Mouse (Mus musculus) hindbrain, embryonic 13.5 days (tissue): ENCODE measurements around the gene Zzef1. TPM values are rescaled to one million over a fixed set of nuclear protein-coding genes. Genes with fewer than 3 reads are reported as not detected.

Experiments used
- ATAC-seq: fragments of 200-750 bp; cut with Nextera tagmentation; 2 replicates; pipeline ENCODE4 v1.8.0; 2017; ENCODE audit warnings: moderate TSS enrichment; ENCODE audit not compliant: low FRiP score
- H3K27ac ChIP-seq: fragments of 300-500 bp; sonication (generic); 2 replicates; pipeline ENCODE4 v1.5.1; 2015; ENCODE audit warnings: inconsistent platforms, mild to moderate bottlenecking, moderate library complexity
- H3K27me3 ChIP-seq: fragments of 300-500 bp; sonication (generic); 2 replicates; pipeline ENCODE4 v1.6.1; 2015; ENCODE audit warnings: mild to moderate bottlenecking, inconsistent platforms
- H3K36me3 ChIP-seq: fragments of 300-500 bp; sonication (generic); 2 replicates; pipeline ENCODE4 v1.6.1; 2015; ENCODE audit warnings: mild to moderate bottlenecking, inconsistent platforms
- H3K4me1 ChIP-seq: fragments of 300-500 bp; sonication (generic); replicated peaks from 2 replicates; pipeline ENCODE4 v1.6.1; 2015; ENCODE audit warnings: inconsistent platforms
- H3K4me2 ChIP-seq: fragments of 300-500 bp; sonication (generic); 2 replicates; pipeline ENCODE4 v1.6.1; 2015; ENCODE audit warnings: inconsistent platforms, mild to moderate bottlenecking, moderate library complexity
- H3K4me3 ChIP-seq: fragments of 300-500 bp; sonication (generic); 2 replicates; pipeline ENCODE4 v1.5.1; 2015; ENCODE audit warnings: mild to moderate bottlenecking, inconsistent platforms
- H3K9ac ChIP-seq: fragments of 300-500 bp; sonication (generic); 2 replicates; pipeline ENCODE4 v1.6.1; 2015; ENCODE audit warnings: mild to moderate bottlenecking, inconsistent platforms
- H3K9me3 ChIP-seq: fragments of 300-500 bp; sonication (generic); 2 replicates; pipeline ENCODE4 v1.6.1; 2016; ENCODE audit warnings: inconsistent platforms
- WGBS: fragments of 180-500 bp; shearing (Covaris S2); methylation state at CpG from one replicate; pipeline ENCODE4 v1.1.7; 2015; 5-methylcytosine and 5-hydroxymethylcytosine counted together
- polyA plus RNA-seq: library from polyadenylated mRNA; unstranded; fragments of >200 nt; fragmentation: Nextera tagmentation; extraction: Ambion mirVana; gene quantifications from 2 replicates; pipeline ENCODE4 v1.2.1, GENCODE M21; 2015

The Zzef1 gene
- polyA plus RNA-seq, 1 experiment from 2014 or later, result 14.2 TPM

DNA sequence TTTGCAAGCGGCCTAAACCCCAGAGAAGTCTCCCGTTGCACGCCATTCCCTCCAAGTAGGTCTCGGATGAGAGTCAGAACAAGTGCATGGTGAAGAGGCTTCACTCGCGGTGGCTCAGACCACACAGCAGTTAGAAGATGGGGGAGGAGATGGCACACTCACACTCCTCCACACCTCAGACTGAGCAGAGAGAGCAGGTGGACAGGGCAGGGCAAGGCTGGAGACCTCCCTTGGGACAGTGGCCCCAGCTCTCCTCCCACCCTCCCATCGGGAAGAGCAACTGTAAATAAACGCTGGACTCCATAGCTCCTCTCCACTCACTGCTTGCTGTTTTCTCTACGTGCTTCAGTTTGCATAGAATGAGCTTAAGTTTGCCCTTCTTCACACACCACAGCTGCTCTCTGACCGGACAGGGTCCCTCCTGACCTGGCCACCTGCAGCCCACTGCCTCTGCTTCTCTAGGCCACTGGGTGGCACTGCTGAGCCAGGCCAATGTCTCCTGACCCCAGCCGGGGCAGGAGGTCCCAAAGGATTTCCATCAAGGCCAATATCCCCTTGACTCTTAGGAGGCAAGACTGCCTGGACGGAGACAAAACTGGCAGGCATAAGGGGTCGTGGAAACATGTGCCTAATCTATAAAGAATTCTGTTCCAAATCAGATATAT lies 130.3 kb downstream of the Zzef1 start:
- WGBS, result 53% methylated on average over 13 of the region's 13 CpGs
- Histone ChIP-seq H3K4me1 (peaks cover 9% of the 10 kb centered on the region), H3K36me3 (peaks cover 55% of the 10 kb centered on the region), H3K4me3 (no peak overlapping the region), H3K9ac (no peak overlapping the region), H3K27ac (no peak overlapping the region), H3K27me3 (no peaks in the 10 kb centered on the region), H3K4me2 (no peak overlapping the region), H3K9me3 (no peaks in the 10 kb centered on the region)
- 0 out of 2 replicates have a peak, but pooled peaks have one; percentile 63 for ATAC-seq

DNA sequence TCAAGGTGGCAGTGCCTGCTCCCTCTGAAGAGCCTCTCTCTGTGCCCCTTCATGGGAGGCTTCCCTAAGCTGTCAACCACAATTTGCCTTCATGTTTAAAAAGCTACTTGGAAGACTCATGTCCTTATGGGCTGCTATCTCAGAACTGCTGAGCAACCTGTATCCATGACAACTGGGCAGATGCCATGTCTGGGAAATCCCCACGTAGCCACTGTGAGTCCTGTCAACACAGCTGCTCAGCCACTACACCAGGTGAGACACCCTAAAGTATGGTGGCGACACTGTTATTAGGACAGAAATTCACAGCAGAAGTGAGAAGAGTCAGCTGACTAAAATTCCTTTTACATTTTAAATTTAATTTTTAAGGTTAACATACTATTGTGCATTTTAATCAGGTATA lies 132.5 kb downstream of the Zzef1 start:
- no peaks in the 10 kb centered on the region for H3K27me3 ChIP-seq
- ATAC-seq, result no peak
- H3K9me3 ChIP-seq, result no peaks in the 10 kb centered on the region
- peaks cover 9% of the 10 kb centered on the region for H3K4me1 ChIP-seq
- no peak overlapping the region for H3K27ac ChIP-seq
- 66% methylated on average over 2 of the region's 2 CpGs for WGBS
- H3K36me3 ChIP-seq, result peaks cover 39% of the 10 kb centered on the region
- no peak overlapping the region for H3K4me3 ChIP-seq
- no peak overlapping the region for H3K4me2 ChIP-seq
- H3K9ac ChIP-seq, result no peak overlapping the region

DNA sequence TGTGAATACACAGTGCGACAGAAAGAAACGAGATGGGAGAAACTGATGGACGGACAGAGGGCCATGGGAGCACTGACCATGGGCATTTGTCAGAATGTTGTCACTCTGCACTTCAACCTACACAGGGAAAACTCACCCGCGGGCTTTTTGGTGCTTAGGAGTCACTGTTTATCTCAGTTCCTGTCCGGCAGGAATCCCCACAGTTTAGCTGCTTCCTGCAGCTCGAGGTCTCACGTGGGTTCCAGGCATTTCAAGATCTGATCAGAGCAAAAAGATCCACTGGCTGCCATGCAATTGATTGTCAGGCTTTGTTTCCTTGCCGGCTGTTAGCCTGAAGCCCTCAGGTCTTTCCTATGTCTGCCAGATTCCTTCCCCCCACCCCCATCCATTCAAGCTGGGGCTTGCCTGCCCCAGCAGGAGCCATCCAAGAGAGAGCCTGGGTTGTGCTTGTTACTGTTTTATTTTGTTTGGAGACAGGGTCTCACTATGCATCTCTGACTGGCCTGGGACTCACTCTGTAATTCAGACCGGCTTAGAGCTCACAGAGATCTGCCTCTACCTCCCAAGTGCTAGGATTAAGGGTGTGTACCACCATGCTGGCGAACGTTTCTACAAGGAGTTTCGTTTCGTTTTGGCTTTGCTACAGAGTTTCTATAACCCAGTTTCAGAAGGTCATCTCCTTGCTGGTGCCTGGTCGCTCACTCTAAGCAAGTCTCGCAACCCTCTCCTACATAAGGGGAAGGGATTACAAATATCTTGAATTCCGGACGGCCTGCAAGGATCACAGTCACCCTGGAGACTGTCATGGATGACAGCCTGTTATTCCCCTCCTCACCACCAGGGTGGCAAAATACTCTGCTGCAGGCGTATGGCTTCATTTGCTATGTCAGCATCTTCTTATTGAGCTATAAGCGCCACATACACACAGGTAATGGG lies 144.4 kb downstream of the Zzef1 start:
- WGBS, result 37% methylated on average over 20 of the region's 20 CpGs
- Histone ChIP-seq H3K9me3 (no peaks in the 10 kb centered on the region), H3K27me3 (0 out of 2 replicates have a peak, but pooled peaks cover 2% of the 10 kb centered on the region), H3K9ac (peak overlapping the region; percentile 49; the same call in 1 of the 2 replicates), H3K4me2 (peak overlapping the region; percentile 35), H3K4me1 (peaks cover 10% of the 10 kb centered on the region; the same call in 1 of the 2 replicates), H3K27ac (no peak overlapping the region), H3K4me3 (peak overlapping the region; percentile 20; the same call in 1 of the 2 replicates), H3K36me3 (no peaks in the 10 kb centered on the region)
- no peak for ATAC-seq

DNA sequence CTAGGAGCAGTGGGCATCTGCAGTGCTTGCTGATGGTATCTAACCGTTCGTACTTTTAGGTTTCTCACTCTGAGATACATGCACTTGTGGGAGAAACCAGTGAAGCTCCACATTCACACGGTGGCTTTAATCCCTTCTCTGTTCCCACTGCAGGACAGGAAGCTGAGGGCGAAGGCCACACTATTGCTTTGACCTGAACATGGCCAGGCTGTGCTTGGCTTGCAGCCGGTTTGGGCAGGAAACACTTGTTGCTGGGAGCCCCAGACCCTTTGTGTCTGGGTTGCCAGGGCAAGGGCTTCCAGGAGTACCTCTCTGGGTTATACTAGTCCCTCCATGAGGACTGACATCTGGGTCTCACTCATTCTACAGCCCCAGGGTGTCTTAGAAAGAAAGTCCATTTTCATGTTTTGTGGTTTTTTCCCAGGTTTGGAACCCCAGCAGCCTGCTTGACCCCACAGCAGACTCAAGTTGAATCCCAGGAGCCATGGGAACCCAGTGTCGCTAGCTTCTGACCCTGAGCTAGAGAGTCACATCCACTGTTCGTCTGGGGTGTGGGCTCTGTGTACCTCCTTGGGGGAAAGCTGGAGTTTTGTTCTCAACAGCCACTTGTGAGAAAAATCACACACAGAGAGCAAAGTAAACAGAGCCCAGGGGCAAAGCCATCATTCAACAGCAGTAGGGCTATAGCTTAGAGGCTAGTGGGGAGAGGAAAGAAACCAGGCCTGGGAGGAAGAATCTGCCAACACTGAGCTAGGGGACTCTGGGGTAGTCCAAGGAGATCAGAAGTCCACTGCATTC lies 149.2 kb downstream of the Zzef1 start:
- no peak for ATAC-seq
- Histone ChIP-seq H3K4me3 (no peak overlapping the region), H3K36me3 (no peaks in the 10 kb centered on the region), H3K9me3 (no peaks in the 10 kb centered on the region), H3K4me2 (no peak overlapping the region), H3K27me3 (peaks cover 7% of the 10 kb centered on the region; the same call in 1 of the 2 replicates), H3K4me1 (peaks cover 12% of the 10 kb centered on the region; the same call in 1 of the 2 replicates), H3K9ac (no peak overlapping the region), H3K27ac (no peak overlapping the region)
- 59% methylated on average over 7 of the region's 7 CpGs for WGBS

DNA sequence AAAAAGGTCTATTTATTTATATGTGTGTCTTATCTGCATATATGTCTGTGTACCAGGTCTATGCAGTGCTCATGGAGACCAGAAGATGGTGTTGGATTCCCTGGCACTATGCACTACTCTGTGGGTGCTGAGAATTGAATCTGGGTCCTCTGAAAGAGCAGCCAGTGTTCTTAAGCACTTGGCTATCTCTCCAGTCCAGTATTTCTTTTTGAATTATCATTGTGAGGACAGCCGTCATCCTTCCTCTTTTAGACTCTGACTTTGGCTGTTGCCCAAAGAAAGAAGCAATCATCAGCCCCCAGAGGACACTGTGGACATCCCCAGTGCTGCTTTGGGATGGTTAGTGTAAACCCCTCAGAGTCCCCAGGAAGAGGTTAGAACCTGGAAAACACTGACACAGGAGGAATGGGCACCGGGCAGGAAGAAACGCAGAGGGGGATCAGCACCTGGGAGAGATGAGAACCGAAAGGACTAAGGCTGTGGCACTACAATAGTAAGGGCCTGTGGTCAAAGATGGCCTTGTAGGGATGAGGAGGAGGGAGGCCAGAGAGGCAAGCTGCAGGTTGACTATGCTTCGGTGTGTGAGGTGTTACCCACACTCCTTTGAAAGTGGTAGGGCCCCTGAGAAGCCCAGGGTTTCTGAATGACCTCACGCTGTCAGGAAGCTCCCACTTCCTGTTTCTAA lies 150.0 kb downstream of the Zzef1 start:
- Histone ChIP-seq H3K4me2 (no peak overlapping the region), H3K36me3 (no peaks in the 10 kb centered on the region), H3K4me1 (0 out of 2 replicates have a peak, but pooled peaks cover 9% of the 10 kb centered on the region), H3K27me3 (peaks cover 7% of the 10 kb centered on the region; the same call in 1 of the 2 replicates), H3K9ac (no peak overlapping the region), H3K4me3 (no peak overlapping the region), H3K9me3 (no peaks in the 10 kb centered on the region), H3K27ac (0 out of 2 replicates have a peak overlapping the region, but pooled peaks have one; percentile 12)
- 65% methylated on average over 6 of the region's 6 CpGs for WGBS
- no peak for ATAC-seq

DNA sequence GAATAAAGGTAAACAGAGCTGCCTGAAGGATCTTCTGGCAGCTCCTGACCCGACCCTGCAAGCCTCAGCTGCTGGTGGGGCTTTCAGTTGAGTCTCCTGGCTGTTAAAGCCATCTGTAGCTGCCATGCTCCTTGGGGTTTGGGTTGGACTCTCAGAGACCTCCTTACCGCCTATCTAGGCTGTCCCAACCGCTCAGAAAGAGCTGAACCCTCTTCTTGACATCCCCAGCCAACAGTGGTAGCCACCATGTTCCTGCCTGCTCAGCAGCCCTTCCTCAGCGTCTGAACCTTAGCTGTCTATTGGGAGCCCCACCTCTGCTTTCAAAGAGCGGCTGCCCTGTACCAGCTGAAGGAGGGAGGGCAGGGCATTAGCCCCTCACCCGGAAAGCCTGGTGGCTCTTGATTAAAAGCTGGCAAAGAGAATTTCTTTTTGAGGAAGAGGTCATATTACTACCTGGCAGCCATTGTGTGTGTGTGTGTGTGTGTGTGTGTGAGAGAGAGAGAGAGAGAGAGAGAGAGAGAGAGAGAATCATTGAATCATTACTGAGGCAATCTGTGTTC lies 150.6 kb downstream of the Zzef1 start:
- Histone ChIP-seq H3K9ac (no peak overlapping the region), H3K27me3 (peaks cover 7% of the 10 kb centered on the region; the same call in 1 of the 2 replicates), H3K27ac (0 out of 2 replicates have a peak overlapping the region, but pooled peaks have one; percentile 12), H3K36me3 (no peaks in the 10 kb centered on the region), H3K4me3 (no peak overlapping the region), H3K4me1 (0 out of 2 replicates have a peak, but pooled peaks cover 9% of the 10 kb centered on the region), H3K9me3 (no peaks in the 10 kb centered on the region), H3K4me2 (no peak overlapping the region)
- 58% methylated on average over 6 of the region's 6 CpGs for whole genome bisulfite sequencing
- no peak for ATAC-seq

DNA sequence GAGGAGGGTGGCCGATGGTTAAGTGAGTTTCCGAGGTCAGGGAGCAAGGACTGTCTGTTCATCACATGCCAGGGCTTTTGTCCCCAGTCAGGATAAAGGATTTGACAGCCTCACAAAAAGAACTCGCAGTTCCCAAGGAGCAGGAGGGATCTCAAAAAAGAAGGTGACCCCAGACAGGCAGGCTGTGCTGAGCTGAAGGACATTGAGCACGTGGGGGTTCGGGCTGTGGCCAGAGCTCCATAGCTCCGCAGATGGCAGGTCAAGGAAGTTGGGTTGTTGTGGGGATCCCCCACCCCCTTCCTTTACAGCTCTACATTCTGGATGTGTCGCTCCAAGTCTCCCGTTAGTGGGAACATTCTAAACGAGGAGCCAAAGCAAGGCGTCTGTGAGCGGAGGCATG lies 151.8 kb downstream of the Zzef1 start:
- Histone ChIP-seq H3K4me3 (no peak overlapping the region), H3K36me3 (no peaks in the 10 kb centered on the region), H3K27me3 (peaks cover 4% of the 10 kb centered on the region; the same call in 1 of the 2 replicates), H3K27ac (no peak overlapping the region), H3K9ac (no peak overlapping the region), H3K4me1 (0 out of 2 replicates have a peak, but pooled peaks cover 9% of the 10 kb centered on the region), H3K4me2 (no peak overlapping the region), H3K9me3 (no peaks in the 10 kb centered on the region)
- WGBS, result 27% methylated on average over 11 of the region's 11 CpGs
- ATAC-seq, result no peak

DNA sequence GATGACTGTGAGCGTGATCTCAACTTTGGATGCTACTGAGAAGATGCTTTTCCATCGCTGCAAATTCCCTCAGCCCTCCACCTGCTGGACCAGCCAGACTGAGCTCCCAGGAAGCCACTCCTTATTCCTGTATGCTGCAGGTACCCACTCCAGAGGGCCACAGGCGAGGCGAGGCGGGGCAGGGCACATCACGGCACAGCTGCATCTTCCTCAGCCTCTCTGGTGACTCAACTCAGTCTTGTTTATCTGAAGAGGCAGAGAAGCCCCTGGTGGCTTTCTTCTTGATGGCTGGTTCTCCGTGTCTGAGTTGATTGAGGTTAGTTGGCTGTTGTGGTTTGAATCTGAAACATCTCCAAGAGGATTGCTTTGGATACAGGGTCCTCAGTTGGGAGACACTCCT lies 152.2 kb downstream of the Zzef1 start:
- Histone ChIP-seq H3K27ac (no peak overlapping the region), H3K4me3 (no peak overlapping the region), H3K4me2 (no peak overlapping the region), H3K9ac (no peak overlapping the region), H3K4me1 (0 out of 2 replicates have a peak, but pooled peaks cover 9% of the 10 kb centered on the region), H3K27me3 (peaks cover 4% of the 10 kb centered on the region; the same call in 1 of the 2 replicates), H3K36me3 (no peaks in the 10 kb centered on the region), H3K9me3 (no peaks in the 10 kb centered on the region)
- no peak for ATAC-seq
- 72% methylated on average over 7 of the region's 7 CpGs for WGBS

DNA sequence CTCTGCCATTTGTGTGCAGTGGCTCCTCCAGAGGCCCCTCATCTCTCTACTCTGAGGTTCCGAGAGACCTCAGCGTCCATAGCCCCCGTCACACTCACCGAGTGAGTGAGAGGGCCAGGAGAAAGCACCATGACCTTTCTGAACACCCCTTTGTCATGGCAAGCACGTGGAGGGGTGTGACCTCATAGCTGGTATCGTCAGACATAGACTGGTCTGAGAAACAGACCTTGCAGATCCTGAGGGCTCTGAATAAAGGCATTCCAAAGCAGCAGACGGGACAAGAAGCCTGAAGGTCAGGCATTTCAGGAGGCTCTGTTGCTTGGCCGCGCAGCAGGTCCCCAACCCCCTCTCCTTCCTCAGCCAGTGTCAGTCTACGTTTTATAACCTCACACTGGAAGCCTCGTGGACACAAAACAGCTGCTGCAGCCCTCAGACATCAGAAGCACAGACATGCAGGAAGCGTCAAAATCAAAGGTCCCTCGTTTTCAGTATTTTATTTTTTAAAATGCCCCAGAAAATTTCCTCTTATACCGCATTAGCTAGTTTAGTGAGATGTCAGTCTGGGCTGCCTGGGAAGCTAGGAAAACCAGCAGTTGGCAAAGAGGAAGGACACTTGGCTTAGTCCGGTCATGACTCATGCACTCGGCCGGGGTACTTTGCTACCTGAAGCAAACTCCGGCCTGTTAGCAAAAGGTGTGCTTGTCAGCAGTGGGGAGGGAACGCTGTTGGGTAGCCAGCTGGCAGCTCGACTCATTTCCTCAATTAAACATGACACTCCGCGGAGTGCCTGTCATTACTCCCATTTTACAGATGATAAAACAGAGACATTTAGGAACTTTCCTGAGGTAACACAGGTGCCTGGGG lies 155.3 kb downstream of the Zzef1 start:
- no peak for ATAC-seq
- no peak overlapping the region for H3K4me2 ChIP-seq
- WGBS, result 66% methylated on average over 22 of the region's 22 CpGs

DNA sequence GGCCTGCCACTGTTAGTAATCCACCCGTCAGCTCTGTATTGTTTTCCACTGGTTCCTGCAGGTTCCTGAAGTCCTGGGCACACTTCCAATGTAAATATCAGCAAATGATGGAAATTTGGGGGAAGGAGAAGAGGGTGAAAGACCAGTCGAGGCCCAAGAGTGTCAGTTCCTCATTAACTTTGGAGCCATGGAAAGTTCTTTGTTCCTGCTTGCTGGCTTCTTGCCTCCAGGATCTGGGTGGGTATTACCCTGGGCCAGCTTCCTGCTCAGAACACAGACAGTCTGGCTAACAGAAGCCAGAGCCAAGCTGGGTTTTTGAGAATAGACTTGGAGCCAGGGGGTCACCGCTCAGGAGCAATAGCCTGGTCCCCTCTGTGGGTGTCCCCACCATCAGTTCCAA lies 156.2 kb downstream of the Zzef1 start:
- WGBS, result 67% methylated on average over 3 of the region's 3 CpGs
- H3K4me1 ChIP-seq, result 0 out of 2 replicates have a peak, but pooled peaks cover 6% of the 10 kb centered on the region
- ATAC-seq, result no peak
- no peak overlapping the region for H3K27ac ChIP-seq
- H3K27me3 ChIP-seq, result no peaks in the 10 kb centered on the region
- no peak overlapping the region for H3K9ac ChIP-seq
- no peak overlapping the region for H3K4me3 ChIP-seq
- H3K36me3 ChIP-seq, result no peaks in the 10 kb centered on the region
- no peak overlapping the region for H3K4me2 ChIP-seq
- no peaks in the 10 kb centered on the region for H3K9me3 ChIP-seq

More for the DNA sequence above, 155.3 kb downstream of the Zzef1 start:
- Histone ChIP-seq H3K27me3 (no peaks in the 10 kb centered on the region; the same call in 1 of the 2 replicates), H3K4me3 (no peak overlapping the region), H3K27ac (no peak overlapping the region), H3K9ac (no peak overlapping the region), H3K36me3 (no peaks in the 10 kb centered on the region), H3K9me3 (no peaks in the 10 kb centered on the region), H3K4me1 (0 out of 2 replicates have a peak, but pooled peaks cover 6% of the 10 kb centered on the region)
